Mouse (Mus musculus) adipocyte (in vitro differentiated cells): ENCODE data around the gene P2ry6.

Source experiments
- DNase-seq: peaks from one replicate; pipeline ENCODE4 v3.0.0-alpha.2; 2016; ENCODE audit warnings: low spot score

P2ry6 gene

DNA sequence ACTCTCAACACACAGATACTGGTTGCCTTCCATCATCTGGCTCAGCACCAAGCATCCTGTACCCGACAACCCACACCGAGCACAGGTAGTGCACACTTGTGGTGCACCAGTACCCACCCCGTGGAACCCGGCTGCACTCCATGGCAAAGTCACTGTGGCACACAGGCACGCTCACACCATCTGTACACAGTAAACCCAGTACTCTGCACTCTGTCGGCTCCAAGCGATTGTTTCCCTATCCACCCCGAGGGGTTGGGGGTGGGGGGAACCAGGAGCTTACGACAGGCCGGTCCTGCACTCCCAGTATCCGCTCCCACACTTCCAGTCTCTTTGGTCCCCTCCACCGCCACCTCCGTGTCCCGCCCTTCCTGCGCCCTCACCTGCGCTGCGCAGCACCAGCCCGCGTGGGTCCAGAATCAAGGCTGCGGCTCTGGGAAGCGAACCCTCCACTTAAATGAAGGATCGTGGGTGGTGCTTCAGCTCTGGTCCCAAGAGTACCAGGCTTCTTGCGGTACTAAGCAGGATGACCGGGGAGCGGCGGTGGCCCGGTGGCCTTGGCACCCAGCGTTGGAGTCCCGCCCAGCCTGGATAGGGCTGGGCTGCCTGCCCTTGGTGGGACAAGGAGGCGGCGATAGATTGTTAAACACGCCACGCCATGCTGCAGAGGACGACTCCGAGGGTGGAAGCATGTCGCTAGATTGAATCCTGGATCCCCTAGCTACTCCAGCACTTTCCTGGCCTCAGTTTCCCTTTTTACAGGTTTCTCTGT is at the start of gene P2ry6:
P2ry6 (minus strand) TSS at position 515 of the 769 bp plus-strand sequence.
- no peak for DNase-seq

DNA sequence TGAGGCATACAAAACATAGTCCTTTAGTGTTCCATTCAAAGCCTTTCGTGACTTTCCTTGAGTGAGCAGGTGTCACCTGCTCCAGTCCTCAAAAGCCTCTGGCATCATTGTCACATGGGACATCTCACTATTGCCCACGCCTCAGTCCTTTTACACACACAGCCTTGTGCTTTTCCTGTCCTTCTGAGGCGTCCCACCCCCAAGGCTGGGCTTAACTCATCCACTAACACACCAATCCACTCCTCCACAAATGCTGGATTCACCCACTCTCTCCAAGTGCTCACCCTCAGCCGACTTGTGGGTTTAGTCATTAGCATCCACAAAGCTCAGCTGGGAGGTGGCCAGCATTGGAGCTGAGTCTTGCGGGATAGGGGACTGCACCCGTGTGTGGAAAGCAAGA is 43.0 kb upstream of the P2ry6 start:
- no peak for DNase-seq

DNA sequence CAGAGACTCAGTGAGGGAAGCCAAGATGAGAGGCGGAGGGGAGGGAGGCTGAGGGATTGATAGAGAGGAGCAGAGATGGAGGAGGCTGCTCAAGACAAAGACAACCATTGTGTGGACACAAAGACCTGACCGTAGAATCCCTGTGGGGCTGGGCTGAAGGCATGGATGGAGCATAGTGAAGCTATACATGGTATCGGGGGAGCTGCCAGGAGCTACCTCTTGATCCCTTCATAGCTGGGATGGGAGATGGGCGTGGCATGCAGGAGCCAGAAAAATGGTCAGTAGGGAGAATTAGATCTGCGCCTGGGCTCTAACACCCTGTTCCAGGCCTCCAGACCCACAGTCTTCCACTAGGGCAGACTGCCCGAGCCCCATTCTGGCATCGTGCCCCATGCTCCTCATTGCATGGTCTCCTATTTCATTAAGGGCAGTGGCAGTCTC is 42.6 kb upstream of the P2ry6 start:
- no peak for DNase-seq

DNA sequence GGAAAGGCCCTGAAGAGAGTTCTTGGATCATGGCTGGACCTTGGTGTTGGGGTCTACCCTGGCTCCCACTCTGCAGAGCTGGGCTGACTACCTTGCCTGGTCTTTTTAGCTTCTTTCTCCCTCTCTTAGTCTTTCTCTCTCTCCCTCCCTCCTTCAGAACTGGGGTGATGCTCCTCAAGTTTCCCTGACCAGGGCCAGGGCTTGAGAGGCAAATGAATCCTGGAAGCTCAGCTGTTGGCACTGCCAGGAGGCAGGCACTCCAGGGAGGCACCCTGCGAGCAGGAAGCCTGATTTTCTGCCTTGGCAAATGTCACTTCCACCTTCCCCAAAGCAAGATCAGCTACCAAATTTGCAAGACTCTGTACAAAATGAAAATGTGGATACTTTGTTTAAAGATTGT is 40.5 kb upstream of the P2ry6 start:
- no peak for DNase-seq

DNA sequence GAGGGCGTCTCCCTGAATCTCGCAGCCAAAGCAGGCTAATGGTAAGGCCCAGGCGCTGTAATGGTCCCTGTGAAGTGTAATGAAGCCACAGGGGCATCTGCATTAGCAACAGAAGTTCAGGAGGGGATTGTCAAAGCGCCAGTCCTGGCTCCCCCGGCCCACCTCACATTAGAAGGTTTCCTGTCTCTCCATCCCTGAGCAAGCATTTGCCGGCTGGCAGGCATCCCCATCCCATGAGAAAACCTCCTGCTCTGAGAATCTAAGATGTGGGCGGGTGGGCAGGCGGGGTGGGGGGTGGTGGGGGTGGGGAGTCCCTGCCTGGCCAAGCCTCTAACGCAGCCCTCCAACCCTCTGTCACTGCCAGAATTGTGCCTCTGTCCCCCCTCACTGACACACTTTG is 39.6 kb upstream of the P2ry6 start:
- no peak for DNase-seq

DNA sequence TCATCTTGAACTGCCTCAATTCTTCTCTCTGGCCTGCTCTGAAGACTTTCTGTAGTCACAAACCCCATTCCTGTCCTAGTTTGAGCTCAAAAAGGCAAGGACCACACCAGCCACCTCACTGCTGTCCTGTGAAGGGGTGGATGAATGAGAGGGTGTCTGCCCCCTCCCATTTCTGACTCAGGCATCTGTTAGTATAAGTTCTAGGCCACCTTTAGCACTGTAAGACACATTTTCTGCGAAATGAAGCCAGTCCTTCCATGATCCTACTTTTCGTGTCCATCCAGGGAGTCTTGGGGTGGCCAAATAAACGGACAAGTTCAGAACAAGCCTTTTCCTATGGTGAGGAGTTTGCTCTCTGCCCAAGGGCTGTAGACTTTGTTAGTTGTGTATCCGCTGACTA is 38.1 kb upstream of the P2ry6 start, which contains the start of gene P2ry2:
P2ry2 (minus strand) TSS at position 326 of the 400 bp plus-strand sequence.
- DNase-seq = no peak

DNA sequence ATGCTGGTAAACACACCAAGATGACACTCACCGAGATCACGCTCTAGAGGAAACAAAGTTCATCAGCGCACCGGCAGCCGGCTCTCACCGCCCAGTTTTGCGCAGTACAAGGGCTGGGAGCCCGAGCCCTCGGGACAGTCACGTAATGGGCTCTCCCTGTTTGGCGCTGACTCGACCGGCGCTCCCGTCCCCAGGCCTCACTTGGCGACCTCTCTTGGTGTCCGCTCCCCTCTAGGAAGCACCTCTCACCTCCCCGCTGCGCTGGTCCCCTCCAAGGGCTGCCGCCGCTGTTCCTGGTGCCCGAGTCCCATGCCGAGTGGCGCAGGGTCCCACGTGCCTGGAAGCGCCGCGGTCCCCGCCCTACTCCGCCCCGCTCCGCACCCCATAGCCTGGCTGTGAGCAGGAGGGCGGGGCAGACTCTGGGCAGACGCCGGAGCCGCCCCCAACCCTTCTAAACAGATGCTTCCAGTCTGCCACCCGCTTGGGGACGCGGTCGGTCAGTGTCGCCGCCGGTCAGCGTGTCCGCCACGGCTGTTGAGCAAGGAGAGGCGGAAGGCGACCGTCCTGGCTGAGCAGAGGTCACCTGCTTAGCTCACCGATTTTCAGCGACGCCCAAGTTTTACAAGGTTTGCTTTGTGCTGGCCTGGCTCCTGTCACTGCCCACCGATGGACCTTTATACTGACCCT is 37.4 kb upstream of the P2ry6 start:
- no peak for DNase-seq

DNA sequence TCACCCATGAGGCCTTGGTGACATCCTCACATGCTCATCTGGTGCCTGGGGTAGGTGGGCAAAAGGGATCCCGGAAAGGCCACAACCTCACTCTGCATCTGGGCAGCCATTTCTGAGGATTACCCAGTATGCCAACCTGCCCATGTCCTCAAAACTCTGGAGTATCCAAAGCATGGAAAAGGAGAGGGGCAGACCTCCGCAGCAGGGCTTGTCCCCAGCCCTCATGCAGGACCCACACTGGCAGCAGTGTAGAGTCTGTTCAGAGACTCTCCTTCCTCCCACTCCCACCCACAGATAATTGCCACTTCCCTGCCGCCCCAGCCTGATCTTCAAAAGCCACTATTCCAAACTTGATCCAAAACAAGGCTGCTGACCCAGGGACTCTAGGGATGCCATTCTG is 36.3 kb upstream of the P2ry6 start:
- no peak for DNase-seq

DNA sequence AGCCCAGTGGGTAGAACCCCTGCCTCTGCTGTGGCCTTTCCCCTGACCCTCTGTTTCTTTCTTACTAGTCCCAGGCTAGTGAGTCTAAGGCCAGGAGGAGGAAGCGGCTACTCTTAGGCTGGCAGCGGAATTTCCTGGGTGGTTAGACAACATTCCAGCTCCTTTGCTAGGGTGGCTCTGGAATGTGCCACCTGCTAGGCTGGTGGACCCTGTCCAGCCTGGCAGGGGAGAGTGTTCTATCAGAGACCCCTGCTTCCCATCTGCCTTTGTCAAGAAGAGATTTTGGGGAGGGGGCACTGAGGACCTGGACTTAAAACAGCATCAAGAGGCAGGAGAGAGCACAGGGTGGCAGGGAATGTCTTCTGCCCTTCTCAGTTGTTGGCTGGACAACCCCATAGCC is 31.8 kb upstream of the P2ry6 start:
- DNase-seq = no peak

DNA sequence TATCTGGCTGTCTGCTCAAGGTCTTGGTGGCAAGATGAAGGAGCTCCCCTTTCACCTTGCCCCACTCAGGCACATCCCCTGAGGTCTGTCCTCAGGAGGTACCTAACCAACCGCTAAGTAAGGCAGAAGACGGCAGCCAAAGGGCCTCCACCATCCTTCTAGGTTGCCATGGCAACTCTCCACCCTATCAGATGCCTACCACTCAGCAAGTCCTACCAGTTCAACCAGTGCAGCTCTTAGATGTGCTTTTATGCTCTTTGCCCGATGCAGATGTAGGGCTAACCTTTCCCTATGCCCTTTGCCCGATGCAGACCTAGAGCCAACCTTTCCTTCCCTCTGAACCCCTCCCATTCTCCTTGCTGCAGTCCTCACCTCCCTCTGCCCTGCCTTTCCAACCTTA is 30.7 kb upstream of the P2ry6 start:
- no peak for DNase-seq

DNA sequence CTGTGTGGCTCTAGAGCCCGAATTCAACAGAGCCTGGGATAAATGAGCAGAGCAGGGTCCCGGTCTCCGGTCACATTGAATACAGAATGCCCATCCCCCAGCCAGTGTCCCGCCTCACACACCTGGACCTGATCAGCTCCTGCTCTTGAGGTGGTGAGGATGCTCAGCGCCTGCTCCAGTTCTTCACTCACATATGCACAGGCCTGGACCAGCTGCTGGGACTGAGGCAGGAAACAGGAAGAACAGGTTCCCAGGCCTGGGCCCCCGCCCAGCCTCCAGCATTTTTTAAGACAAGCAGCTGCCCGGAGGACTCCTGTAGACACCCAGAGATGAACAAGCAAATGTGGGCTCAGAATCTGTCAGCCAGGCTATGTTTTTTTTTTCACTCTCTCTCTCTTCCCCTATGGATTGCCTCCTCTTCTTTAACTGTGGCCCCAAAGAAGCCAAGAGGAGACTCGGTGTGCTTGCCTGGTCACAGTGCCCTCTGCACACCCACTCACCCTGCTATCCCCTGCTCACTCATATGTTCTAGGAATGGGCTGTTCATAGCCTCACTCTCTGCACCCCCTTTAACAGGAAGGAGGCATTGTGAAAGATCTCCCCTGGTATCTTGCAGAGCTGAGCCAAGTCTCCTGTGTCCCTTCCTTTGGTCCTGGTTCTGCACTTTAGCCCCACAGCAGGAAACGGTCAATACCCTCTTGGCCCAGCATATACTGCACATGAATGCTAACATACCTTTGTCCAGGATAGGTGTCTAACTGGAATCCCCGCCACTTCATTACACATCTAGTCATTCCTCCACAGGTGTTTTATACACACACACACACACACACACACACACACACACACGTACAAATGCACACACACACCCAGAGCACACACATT is 29.2 kb upstream of the P2ry6 start:
- DNase-seq = no peak

DNA sequence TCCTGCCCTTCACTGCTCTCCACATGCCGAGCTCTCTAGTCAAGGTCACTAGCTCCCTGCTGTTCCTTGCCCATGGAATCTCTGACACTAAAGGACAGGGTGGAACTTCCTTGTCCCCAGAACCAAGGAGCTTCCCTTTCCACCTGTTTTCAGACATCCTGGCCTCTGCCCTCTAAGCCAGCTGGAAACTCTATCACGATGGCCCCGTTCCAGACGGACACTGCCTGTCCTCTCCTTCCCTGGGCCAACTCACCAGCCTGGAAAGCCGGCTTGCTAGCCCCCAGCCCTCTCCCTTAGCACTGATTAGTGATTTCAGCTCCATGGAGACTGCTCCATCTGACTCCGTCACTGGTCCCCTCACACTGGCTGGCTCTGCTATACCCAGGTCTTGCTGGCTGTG is 27.8 kb upstream of the P2ry6 start:
- DNase-seq = no peak

DNA sequence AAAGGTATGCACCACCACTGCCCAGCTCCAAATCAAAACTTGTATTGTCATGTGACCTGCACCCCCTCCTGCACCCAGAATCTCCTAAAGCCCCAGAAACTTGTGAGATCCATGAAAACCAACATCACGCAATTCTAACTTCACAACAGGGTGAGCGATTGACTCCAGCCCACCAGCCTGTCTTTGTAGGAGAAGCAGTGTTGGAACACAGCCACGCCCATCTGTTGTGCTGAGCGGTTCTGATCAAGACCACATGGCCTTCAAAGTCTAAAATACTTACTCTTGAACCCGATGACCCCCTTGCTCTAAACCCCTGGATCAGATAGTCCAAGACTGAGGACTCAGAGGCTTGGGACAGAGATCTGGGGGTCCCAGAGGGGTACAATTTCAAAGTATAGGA is 25.2 kb upstream of the P2ry6 start:
- no peak for DNase-seq

DNA sequence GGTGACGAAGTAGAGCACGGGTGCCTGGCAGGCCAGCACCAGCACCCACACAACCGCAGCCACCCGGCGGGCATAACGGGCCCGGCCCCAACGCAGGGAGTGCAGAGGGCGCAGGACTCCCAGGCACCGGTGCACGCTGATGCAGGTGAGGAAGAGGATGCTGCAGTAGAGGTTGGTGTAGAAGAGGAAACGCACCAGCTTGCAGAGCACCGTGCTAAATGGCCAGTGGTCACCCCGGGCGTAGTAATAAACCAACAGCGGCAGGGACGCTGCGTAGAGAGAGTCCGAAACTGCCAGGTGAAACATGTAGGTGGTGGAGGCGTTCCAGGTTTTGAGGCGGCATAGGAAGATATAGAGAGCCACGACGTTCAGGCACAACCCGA is 24.1 kb upstream of the P2ry6 start:
- DNase-seq = no peak

DNA sequence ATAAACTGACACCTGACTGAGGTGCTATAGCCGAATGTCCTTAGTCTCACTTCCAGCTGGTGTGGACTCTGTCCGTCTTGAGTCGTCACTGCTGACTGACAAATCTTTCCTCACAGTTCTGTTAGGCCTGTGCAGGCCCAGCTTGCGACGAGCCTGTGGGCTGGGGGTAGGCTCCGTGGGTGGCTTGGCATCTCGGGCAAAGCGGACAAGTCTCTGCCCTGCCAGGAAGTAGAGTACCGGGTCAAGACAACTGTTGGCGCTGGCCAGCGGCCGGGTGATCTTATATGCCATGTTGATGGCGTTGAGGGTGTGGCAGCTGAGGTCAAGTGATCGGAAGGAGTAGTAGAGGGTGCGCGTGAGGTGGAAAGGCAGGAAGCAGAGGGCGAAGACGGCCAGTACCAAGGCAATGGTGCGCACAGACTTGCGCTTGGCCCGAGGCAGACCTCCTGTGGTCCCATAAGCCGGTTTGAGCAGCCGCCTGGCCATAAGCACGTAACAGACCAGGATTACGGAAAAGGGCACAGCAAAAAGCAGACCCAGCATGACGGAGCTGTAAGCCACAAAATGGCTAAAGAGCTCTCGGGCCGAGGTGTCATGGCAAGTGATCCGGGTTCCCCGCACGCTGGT is 23.6 kb upstream of the P2ry6 start:
- no peak for DNase-seq

DNA sequence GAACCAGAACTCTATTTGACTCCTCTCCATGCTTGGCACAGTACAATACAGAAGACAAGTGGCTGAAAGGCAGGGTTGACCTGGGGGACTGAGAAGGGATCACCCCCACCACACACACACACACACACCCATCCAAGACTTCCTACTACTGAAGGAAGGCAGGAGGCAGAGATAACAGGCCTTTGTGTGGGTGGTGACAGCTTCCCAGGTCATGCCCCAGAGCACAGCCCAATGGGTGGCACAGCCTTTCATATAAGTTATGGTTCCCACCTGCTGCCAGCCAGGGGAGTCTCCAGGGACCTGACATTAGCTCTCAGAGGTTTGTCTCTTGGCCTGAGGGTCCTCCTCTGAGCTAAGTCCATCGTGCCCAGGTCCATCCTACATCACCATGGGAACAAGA is 22.8 kb upstream of the P2ry6 start:
- no peak for DNase-seq

DNA sequence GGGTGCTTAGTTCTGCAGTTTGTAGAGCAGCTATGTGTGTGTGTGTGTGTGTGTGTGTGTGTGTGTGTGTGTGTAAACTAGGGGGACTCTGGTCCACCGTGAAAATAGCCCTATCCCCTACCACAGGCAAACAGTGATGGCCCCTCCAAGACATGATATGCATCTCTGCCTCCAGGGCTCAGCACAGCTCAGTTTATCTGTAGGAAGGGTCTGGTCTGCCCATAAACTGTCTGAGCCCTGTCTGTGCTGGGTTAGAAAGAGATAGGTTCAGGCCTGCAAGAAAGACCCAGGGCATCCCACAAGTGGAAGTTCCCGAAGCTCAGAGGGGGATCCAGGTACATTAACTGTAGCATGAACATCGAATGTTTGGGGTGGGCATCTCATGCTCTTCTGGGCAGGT is 21.5 kb upstream of the P2ry6 start:
- no peak for DNase-seq

DNA sequence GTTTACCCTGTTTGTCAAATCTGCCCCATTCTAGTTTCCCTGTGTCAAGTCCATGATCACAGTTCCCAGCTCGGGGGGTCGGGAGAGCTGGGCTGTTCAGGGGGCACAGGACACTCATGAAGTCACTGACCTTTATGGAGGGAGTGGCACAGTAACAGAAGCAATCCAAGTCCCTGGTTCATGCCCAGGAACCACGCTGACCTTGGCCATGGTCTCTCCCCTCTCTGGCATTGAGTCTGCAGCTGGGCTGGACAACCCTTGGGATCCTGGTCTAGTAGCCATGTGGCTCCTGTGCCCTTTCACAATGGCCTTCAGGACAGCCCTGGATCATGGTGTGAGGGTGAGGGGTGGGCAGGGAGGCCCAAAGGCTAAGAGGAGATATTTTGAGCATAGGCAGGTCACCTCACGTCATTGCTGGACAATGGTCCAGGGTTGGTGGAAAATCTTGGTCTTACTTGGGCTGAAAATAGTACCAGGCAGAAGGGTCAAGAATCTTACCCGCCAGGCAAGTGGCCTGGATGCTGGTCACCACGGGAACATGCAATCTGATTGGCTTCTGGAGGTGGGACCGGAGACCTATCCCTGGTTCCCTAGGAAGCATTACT is 20.9 kb upstream of the P2ry6 start:
- DNase-seq = no peak

DNA sequence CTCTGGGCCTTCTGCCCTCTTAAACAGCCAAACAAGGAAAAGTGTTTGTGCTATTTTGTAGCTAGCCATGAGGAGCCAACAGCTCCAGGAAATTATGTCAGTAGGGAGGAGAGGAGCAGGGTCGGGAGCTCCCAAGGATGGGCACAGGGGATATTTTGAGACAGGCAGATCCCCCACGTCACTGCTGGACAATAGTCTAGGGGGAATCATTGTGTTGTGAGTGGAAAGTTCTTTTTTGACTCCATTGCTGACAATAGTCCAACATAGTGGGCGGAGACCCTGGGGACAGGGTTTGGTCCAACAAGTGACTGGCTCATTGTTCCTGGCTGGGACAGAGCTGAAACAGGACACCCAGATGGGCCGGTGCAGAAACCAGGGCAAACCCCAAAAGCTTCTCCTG is 18.7 kb upstream of the P2ry6 start:
- peak; percentile 33 for DNase-seq

DNA sequence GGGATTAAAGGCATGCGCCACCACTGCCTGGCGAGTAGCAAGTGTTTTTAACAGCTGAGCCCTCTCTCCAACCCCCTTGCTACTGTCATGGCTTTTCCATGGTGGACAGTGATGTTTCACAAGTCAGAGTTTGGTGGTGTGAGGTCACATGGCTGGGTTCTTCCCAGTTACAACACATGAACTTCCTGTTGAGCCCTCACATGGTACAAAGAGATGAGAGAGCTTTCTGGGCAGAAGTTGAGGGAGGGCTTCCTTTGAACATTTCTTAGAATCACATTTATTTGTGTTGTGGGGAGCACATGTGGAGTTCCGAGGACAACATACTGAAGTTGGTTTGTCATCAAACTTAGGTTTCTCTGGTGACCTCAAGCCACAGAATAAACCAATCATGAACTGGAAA is 17.5 kb upstream of the P2ry6 start:
- DNase-seq = no peak

DNA sequence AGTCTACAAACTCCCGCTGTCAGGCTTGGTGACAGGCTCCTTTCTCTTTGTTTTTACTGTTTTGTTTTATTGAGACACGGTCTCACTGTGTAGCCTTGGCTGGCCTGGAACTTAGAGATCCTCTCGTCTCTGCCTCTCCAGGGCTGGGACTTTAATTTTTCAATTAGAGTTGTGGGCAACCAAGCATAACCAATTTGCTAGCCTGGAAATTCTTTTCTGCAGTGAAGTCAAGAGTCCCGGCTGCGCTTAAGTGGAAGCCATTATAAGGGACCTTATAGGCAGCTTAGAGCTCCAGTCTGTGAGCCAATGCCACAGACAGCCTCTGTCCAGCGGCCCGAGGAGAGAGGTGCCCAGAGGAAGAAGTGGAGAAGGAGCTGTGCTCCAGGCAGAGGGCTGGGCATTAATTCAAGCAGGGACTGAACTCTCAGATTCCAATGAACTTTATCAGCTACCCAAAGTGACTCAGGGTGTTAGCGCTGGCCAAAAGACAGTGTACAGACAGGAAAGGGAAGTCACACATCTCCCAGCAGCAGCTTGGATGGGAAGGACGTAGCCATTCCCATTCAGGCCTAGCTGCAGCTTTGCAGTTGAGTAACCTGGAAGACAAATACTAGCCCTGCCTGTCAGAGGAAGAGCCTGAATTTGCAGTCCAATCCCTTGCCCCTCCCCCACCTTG is 16.3 kb upstream of the P2ry6 start:
- DNase-seq = peak; percentile 32
